Mouse (Mus musculus): ENCODE data around the gene Spdye4a. TPM values are rescaled to one million over a fixed set of nuclear protein-coding genes. Genes with fewer than 3 reads are reported as not detected.
"Not testable (repeated sequence)": the region's sequence is repeated elsewhere in the genome, so short reads cannot be mapped to it uniquely, and the experiment has no call there.

The Spdye4a gene
- polyA plus RNA-seq, 1 experiment, result 0.02 TPM

GRCm38 (mm10) chr5:143195166-143195565 lies 31.5 kb downstream of the Spdye4a start:
- TF ChIP-seq GATA1 (IDR thresholded peaks at IDR 0.05; ENCODE audit: low read length), result no peak
- no peak for TF ChIP-seq TAL1 (IDR thresholded peaks at IDR 0.05; ENCODE audit: low read length)
- no peaks in the 10 kb centered on the region for H3K4me1 ChIP-seq (ENCODE audit: control insufficient read depth)
- no peaks in the 10 kb centered on the region for H3K27me3 ChIP-seq (ENCODE audit: control insufficient read depth)
- H3K4me3 ChIP-seq (replicated peaks), result no peak overlapping the region
- H3K9me3 ChIP-seq (ENCODE audit: control insufficient read depth, low read length), result peaks cover 9% of the 10 kb centered on the region
- no peaks in the 10 kb centered on the region for H3K36me3 ChIP-seq (ENCODE audit: control insufficient read depth)

GRCm38 (mm10) chr5:143194747-143195146 lies 31.9 kb downstream of the Spdye4a start:
- not testable (repeated sequence) for H3K36me3 ChIP-seq (ENCODE audit: control insufficient read depth); H3K9me3 ChIP-seq (ENCODE audit: control insufficient read depth, low read length); H3K27me3 ChIP-seq (ENCODE audit: control insufficient read depth); H3K4me3 ChIP-seq (replicated peaks); H3K4me1 ChIP-seq (ENCODE audit: control insufficient read depth)

GRCm38 (mm10) chr5:143192806-143193205 lies 33.9 kb downstream of the Spdye4a start:
- H3K4me1 ChIP-seq (ENCODE audit: control insufficient read depth), result no peaks in the 10 kb centered on the region
- no peaks in the 10 kb centered on the region for H3K36me3 ChIP-seq (ENCODE audit: control insufficient read depth)
- no peak for TF ChIP-seq GATA1 (IDR thresholded peaks at IDR 0.05; ENCODE audit: low read length)
- TF ChIP-seq TAL1 (IDR thresholded peaks at IDR 0.05; ENCODE audit: low read length), result no peak
- H3K4me3 ChIP-seq (replicated peaks), result no peak overlapping the region
- H3K27me3 ChIP-seq (ENCODE audit: control insufficient read depth), result no peaks in the 10 kb centered on the region
- H3K9me3 ChIP-seq (ENCODE audit: control insufficient read depth, low read length), result no peaks in the 10 kb centered on the region

- not testable (repeated sequence) for H3K4me3 ChIP-seq (replicated peaks); H3K9me3 ChIP-seq (ENCODE audit: control insufficient read depth, low read length); H3K27me3 ChIP-seq (ENCODE audit: control insufficient read depth); H3K4me1 ChIP-seq (ENCODE audit: control insufficient read depth); H3K36me3 ChIP-seq (ENCODE audit: control insufficient read depth)
Measured at GRCm38 (mm10) chr5:143188014-143188413, 38.7 kb downstream of the Spdye4a start.

GRCm38 (mm10) chr5:143180255-143181076 lies 46.2 kb downstream of the Spdye4a start, which contains the start of the genes Rbak and Spdye4b:
Gene Rbak, minus strand, starts transcription at chr5:143180775.
Gene Spdye4b, plus strand, starts transcription at chr5:143181017.
- Histone ChIP-seq H3K27me3 (ENCODE audit: control insufficient read depth) (no peaks in the 10 kb centered on the region), H3K4me1 (ENCODE audit: control insufficient read depth) (peaks cover 21% of the 10 kb centered on the region), H3K9me3 (ENCODE audit: control insufficient read depth, low read length) (peaks cover 11% of the 10 kb centered on the region), H3K4me3 (replicated peaks) (peak within 1 kb of the TSS; percentile 69), H3K36me3 (ENCODE audit: control insufficient read depth) (peaks cover 25% of the 10 kb centered on the region)
- TF ChIP-seq TAL1 (IDR thresholded peaks at IDR 0.05; ENCODE audit: low read length) (no peak), GATA1 (IDR thresholded peaks at IDR 0.05; ENCODE audit: low read length) (no peak)

GRCm38 (mm10) chr5:143179179-143179578 lies 47.5 kb downstream of the Spdye4a start:
- Histone ChIP-seq H3K27me3 (ENCODE audit: control insufficient read depth) (no peaks in the 10 kb centered on the region), H3K36me3 (ENCODE audit: control insufficient read depth) (peaks cover 38% of the 10 kb centered on the region), H3K9me3 (ENCODE audit: control insufficient read depth, low read length) (peaks cover 17% of the 10 kb centered on the region), H3K4me1 (ENCODE audit: control insufficient read depth) (peaks cover 21% of the 10 kb centered on the region), H3K4me3 (replicated peaks) (no peak overlapping the region)
- TF ChIP-seq GATA1 (IDR thresholded peaks at IDR 0.05; ENCODE audit: low read length) (no peak), TAL1 (IDR thresholded peaks at IDR 0.05; ENCODE audit: low read length) (no peak)

- Histone ChIP-seq H3K9me3 (ENCODE audit: control insufficient read depth, low read length) (peaks cover 29% of the 10 kb centered on the region), H3K36me3 (ENCODE audit: control insufficient read depth) (peaks cover 51% of the 10 kb centered on the region), H3K4me1 (ENCODE audit: control insufficient read depth) (peaks cover 21% of the 10 kb centered on the region), H3K4me3 (replicated peaks) (no peak overlapping the region), H3K27me3 (ENCODE audit: control insufficient read depth) (no peaks in the 10 kb centered on the region)
- no peak for TF ChIP-seq TAL1 (IDR thresholded peaks at IDR 0.05; ENCODE audit: low read length)
- no peak for TF ChIP-seq GATA1 (IDR thresholded peaks at IDR 0.05; ENCODE audit: low read length)
Measured at GRCm38 (mm10) chr5:143177541-143178200, 49.0 kb downstream of the Spdye4a start.

- Histone ChIP-seq H3K36me3 (ENCODE audit: control insufficient read depth) (peaks cover 63% of the 10 kb centered on the region), H3K9me3 (ENCODE audit: control insufficient read depth, low read length) (peaks cover 41% of the 10 kb centered on the region), H3K4me3 (replicated peaks) (no peak overlapping the region), H3K27me3 (ENCODE audit: control insufficient read depth) (no peaks in the 10 kb centered on the region), H3K4me1 (ENCODE audit: control insufficient read depth) (peaks cover 21% of the 10 kb centered on the region)
- TF ChIP-seq TAL1 (IDR thresholded peaks at IDR 0.05; ENCODE audit: low read length) (no peak), GATA1 (IDR thresholded peaks at IDR 0.05; ENCODE audit: low read length) (no peak)
Measured at GRCm38 (mm10) chr5:143175970-143176369, 50.7 kb downstream of the Spdye4a start.

Other genes with a start within 250 kb of the Spdye4a start
- gene Rnf216, start 113.9 kb downstream of the Spdye4a start, polyA plus RNA-seq (2012), result 2.4 and 2.9 TPM in 2 replicates
- not detected in 2 replicates for gene Olfr718-ps1, start 79.3 kb downstream of the Spdye4a start, polyA plus RNA-seq (2012)
- gene Rbak, start 46.1 kb downstream of the Spdye4a start, polyA plus RNA-seq (2012), result 0.01 and 0.02 TPM in 2 replicates
- not detected in 2 replicates for gene Spdye4b, start 45.9 kb downstream of the Spdye4a start, polyA plus RNA-seq (2012)
- gene Zfp12, start 8.3 kb upstream of the Spdye4a start, polyA plus RNA-seq (2012), result 0.02 TPM in 2 replicates
- 0.02 TPM in 2 replicates for gene Zfp316, start 43.1 kb upstream of the Spdye4a start, polyA plus RNA-seq (2012)
- 0.01 TPM in 1 of 2 replicates, not detected in the other for gene Zfp853, start 66.7 kb upstream of the Spdye4a start, polyA plus RNA-seq (2012)
- 9.0 and 10.0 TPM in 2 replicates for gene E130309D02Rik, start 88.5 kb upstream of the Spdye4a start, polyA plus RNA-seq (2012)
- gene Zdhhc4, start 102.4 kb upstream of the Spdye4a start, polyA plus RNA-seq (2012), result 4.9 and 6.6 TPM in 2 replicates
- not detected in 2 replicates for gene Grid2ip, start 130.4 kb upstream of the Spdye4a start, polyA plus RNA-seq (2012)
- 4.8 and 5.2 TPM in 2 replicates for gene Kdelr2, start 176.9 kb upstream of the Spdye4a start, polyA plus RNA-seq (2012)
- gene Daglb, start 237.7 kb upstream of the Spdye4a start, polyA plus RNA-seq (2012), result 0.52 and 0.87 TPM in 2 replicates

Measured in erythroblast, embryonic 14.5 days (primary cell).